Mouse (Mus musculus): ENCODE measurements around the gene H2al1f.
"Not testable (repeated sequence)": the region's sequence is repeated elsewhere in the genome, so short reads cannot be mapped to it uniquely, and the experiment has no call there.

H2al1f gene

DNA sequence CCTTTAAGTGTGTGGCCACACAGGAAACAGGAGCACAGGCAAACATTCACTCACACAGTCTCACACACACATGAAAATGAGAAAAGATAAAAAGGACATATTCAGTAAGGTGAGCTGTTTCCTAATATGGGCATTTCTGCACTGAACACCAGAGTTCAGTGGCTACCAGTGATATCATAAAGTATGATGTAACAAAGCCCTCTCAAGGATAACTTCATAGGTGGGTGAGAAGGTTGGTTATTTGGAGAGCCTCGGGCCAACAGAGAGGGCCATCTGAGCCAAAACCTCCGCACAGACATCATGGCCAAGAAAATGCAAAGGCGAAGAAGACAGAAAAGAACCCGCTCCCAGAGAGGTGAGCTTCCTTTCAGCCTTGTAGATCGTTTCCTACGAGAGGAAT is at the start of gene H2al1f:
Gene H2al1f, plus strand, starts transcription at position 301 of the 400 bp plus-strand sequence.
- DNase-seq (ENCODE audit: low spot score) = not testable (repeated sequence)

DNA sequence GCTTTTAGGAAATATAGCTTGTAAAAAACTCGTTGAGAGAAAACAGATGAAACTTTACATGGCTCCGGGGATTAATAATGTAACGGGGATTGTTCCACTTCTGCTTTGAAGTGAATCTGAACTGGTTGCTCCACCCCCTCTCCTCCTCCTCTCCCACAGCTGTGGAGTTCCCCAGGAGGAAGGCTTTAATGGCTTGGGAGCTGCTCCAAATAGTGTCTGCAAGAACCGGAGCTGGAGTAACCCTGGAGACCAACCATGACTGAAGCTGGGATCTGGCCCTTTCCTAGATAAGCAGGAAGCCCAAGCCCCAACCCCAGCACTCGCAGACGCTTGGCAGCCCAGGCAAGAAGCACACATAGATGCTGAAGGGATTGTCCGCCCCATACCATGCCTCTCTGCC is 47.2 kb upstream of the H2al1f start:
- no peak for DNase-seq (ENCODE audit: low spot score)

DNA sequence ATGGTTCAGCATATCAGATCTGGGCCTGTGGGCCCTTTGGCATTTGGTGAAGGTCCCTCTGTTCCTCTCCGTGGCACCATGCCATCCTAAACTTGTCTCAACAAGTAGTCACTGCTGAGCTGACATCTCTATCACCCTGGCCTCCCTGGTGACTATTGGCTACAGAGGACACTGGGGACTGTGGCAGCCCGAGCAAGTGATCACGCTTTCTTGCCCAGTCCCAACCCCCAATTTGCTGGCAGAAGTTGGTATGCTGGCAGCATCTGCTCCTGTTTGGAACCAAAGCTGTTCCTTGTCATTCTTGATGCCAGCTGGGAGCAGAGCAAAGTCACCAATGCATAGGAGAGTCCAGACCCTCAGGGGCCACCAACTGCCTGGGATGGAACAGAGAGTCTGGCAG is 45.9 kb upstream of the H2al1f start:
- no peak for DNase-seq (ENCODE audit: low spot score)

DNA sequence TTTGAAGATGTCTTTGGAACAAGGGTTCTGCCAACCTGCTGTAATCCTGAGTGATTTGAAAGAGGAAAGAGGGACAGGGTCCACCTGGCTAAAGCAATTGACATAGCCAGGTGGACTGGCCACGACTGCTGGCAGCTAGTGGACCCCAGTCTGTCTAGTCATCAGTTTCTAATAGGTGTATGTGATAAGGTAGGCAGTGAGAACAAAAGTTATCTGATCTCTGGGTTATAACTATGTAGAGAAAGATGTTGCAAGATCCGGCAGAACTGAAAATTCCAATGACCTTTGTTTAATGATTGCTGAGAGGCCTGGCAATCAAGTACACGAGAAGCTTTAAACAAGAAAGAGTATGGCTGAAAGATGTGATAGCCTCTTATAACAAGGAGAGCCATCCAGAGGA is 41.8 kb upstream of the H2al1f start:
- DNase-seq (ENCODE audit: low spot score) = no peak

DNA sequence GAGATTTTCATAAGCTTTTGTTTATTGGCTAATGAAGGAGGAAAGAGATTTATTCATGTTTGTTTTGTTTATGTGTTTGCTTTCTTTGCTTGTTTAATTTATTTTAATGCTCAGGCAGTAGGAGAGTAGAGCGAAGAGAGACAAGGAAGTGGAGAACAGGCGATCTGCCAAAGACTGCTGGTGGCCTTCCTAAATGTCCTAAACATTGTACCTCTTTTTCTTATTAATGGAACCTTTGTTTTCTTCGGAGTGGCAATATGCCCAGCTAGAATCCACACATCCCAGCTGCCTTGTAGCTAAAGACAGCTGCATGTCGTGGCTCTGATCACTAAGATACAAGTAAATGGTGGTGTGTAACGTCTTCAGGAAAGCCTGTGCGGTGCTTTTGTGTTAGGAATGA is 37.9 kb upstream of the H2al1f start:
- no peak for DNase-seq (ENCODE audit: low spot score)

DNA sequence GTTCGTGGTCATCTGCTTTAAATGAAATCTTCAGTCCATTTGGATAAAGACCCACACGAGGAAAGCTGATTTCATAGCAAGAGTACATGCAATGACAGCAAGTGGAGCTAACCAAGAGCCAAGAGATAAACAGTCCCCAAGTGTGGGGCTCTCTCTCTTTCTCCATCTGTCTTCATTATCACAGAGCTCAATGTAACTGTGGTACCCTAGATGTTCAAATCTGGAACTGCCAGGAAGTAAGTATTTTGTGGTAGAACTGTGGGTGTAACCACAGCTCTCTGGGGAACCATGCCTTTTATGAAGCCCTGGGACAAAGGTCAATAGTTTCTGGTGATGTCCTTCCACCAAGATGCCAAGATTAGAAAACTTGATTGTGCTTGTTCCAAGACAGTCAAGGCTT is 34.2 kb upstream of the H2al1f start:
- no peak for DNase-seq (ENCODE audit: low spot score)

DNA sequence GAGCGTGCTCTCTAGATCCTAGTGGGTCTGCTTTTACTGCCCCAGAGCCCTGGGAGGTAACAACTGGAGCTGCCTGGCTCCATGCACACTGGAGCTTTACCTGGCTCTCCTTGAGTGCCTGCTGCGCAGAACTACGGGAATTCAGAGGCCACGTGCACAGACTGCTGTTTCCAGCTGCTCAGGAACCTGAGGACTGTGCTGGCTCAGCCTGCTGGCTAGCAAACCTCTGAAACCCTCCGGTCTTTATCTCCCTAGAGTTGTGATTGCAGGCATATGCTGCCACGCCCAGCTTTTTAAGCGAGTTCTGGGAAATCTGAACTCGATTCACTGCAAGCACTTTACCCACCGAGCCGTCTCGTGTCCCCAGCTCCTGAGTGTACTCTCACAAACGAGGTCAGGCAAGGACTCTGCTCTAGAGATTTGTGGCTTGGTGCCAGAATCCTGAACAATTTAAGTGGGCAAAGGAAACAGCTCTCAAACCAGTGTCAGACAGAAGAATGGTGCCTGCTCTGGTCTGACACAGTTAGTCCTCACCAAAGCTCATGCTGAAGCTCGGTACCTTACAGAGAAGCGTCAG is 26.6 kb upstream of the H2al1f start:
- DNase-seq (ENCODE audit: low spot score) = no peak

DNA sequence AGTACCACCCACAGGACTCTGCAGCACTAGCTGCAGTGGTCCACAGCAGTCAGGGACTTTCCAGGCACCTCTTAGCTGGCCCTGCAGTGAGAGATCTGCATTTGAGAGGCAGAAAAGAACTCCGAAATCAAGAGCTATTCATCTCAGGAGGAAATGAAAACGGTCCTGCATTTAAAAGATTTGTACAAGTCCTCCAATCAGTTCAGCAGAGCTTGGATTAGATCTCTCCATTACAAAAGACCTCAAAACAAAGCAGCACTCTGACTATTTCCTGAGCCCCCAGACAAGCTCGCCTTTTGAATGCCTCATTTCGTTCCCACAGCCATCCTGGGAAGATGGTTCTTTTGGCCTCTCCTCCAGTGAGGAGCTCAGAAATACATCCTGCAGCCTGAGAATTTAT is 25.7 kb upstream of the H2al1f start:
- no peak for DNase-seq (ENCODE audit: low spot score)

DNA sequence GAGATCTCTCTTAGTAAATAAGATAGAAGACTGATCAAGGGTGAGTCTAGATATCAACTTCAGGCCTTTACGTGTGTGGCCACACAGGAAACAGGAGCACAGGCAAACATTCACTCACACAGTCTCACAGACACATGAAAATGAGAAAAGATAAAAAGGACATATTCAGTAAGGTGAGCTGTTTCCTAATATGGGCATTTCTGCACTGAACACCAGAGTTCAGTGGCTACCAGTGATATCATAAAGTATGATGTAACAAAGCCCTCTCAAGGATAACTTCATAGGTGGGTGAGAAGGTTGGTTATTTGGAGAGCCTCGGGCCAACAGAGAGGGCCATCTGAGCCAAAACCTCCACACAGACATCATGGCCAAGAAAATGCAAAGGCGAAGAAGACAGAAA is 16.0 kb upstream of the H2al1f start, which contains the start of gene H2al1a:
Gene H2al1a, plus strand, starts transcription at position 301 of the 400 bp plus-strand sequence.
- DNase-seq (ENCODE audit: low spot score) = not testable (repeated sequence)

DNA sequence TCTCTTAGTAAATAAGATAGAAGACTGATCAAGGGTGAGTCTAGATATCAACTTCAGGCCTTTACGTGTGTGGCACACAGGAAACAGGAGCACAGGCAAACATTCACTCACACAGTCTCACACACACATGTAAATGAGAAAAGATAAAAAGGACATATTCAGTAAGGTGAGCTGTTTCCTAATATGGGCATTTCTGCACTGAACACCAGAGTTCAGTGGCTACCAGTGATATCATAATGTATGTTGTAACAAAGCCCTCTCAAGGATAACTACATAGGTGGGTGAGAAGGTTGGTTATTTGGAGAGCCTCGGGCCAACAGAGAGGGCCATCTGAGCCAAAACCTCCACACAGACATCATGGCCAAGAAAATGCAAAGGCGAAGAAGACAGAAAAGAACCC is 12.8 kb upstream of the H2al1f start, which contains the start of gene H2al1b:
Gene H2al1b, plus strand, starts transcription at position 301 of the 400 bp plus-strand sequence.
- DNase-seq (ENCODE audit: low spot score) = not testable (repeated sequence)

DNA sequence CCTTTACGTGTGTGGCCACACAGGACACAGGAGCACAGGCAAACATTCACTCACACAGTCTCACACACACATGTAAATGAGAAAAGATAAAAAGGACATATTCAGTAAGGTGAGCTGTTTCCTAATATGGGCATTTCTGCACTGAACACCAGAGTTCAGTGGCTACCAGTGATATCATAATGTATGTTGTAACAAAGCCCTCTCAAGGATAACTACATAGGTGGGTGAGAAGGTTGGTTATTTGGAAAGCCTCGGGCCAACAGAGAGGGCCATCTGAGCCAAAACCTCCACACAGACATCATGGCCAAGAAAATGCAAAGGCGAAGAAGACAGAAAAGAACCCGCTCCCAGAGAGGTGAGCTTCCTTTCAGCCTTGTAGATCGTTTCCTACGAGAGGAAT is 9.6 kb upstream of the H2al1f start, which contains the start of gene H2al1c:
Gene H2al1c, plus strand, starts transcription at position 301 of the 400 bp plus-strand sequence.
- DNase-seq (ENCODE audit: low spot score) = not testable (repeated sequence)

DNA sequence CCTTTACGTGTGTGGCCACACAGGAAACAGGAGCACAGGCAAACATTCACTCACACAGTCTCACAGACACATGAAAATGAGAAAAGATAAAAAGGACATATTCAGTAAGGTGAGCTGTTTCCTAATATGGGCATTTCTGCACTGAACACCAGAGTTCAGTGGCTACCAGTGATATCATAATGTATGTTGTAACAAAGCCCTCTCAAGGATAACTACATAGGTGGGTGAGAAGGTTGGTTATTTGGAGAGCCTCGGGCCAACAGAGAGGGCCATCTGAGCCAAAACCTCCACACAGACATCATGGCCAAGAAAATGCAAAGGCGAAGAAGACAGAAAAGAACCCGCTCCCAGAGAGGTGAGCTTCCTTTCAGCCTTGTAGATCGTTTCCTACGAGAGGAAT is 6.4 kb upstream of the H2al1f start, which contains the start of gene H2al1d:
Gene H2al1d, plus strand, starts transcription at position 301 of the 400 bp plus-strand sequence.
- DNase-seq (ENCODE audit: low spot score) = not testable (repeated sequence)

DNA sequence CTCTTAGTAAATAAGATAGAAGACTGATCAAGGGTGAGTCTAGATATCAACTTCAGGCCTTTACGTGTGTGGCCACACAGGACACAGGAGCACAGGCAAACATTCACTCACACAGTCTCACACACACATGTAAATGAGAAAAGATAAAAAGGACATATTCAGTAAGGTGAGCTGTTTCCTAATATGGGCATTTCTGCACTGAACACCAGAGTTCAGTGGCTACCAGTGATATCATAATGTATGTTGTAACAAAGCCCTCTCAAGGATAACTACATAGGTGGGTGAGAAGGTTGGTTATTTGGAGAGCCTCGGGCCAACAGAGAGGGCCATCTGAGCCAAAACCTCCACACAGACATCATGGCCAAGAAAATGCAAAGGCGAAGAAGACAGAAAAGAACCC is 3.3 kb upstream of the H2al1f start, which contains the start of gene H2al1e:
Gene H2al1e, plus strand, starts transcription at position 301 of the 400 bp plus-strand sequence.
- DNase-seq (ENCODE audit: low spot score) = not testable (repeated sequence)

DNA sequence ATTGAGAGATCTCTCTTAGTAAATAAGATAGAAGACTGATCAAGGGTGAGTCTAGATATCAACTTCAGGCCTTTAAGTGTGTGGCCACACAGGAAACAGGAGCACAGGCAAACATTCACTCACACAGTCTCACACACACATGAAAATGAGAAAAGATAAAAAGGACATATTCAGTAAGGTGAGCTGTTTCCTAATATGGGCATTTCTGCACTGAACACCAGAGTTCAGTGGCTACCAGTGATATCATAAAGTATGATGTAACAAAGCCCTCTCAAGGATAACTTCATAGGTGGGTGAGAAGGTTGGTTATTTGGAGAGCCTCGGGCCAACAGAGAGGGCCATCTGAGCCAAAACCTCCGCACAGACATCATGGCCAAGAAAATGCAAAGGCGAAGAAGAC is 3.0 kb downstream of the H2al1f start, which contains the start of gene H2al1g:
Gene H2al1g, plus strand, starts transcription at position 301 of the 400 bp plus-strand sequence.
- not testable (repeated sequence) for DNase-seq (ENCODE audit: low spot score)

DNA sequence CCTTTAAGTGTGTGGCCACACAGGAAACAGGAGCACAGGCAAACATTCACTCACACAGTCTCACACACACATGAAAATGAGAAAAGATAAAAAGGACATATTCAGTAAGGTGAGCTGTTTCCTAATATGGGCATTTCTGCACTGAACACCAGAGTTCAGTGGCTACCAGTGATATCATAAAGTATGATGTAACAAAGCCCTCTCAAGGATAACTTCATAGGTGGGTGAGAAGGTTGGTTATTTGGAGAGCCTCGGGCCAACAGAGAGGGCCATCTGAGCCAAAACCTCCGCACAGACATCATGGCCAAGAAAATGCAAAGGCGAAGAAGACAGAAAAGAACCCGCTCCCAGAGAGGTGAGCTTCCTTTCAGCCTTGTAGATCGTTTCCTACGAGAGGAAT is 6.2 kb downstream of the H2al1f start, which contains the start of gene H2al1h:
Gene H2al1h, plus strand, starts transcription at position 301 of the 400 bp plus-strand sequence.
- DNase-seq (ENCODE audit: low spot score) = not testable (repeated sequence)

DNA sequence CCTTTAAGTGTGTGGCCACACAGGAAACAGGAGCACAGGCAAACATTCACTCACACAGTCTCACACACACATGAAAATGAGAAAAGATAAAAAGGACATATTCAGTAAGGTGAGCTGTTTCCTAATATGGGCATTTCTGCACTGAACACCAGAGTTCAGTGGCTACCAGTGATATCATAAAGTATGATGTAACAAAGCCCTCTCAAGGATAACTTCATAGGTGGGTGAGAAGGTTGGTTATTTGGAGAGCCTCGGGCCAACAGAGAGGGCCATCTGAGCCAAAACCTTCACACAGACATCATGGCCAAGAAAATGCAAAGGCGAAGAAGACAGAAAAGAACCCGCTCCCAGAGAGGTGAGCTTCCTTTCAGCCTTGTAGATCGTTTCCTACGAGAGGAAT is 9.4 kb downstream of the H2al1f start, which contains the start of gene H2al1i:
Gene H2al1i, plus strand, starts transcription at position 301 of the 400 bp plus-strand sequence.
- DNase-seq (ENCODE audit: low spot score) = not testable (repeated sequence)

DNA sequence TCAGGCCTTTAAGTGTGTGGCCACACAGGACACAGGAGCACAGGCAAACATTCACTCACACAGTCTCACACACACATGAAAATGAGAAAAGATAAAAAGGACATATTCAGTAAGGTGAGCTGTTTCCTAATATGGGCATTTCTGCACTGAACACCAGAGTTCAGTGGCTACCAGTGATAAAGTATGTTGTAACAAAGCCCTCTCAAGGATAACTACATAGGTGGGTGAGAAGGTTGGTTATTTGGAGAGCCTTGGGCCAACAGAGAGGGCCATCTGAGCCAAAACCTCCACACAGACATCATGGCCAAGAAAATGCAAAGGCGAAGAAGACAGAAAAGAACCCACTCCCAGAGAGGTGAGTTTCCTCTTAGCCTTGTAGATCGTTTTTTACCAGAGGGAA is 12.6 kb downstream of the H2al1f start, which contains the start of gene H2al1j:
Gene H2al1j, plus strand, starts transcription at position 301 of the 400 bp plus-strand sequence.
- not testable (repeated sequence) for DNase-seq (ENCODE audit: low spot score)

DNA sequence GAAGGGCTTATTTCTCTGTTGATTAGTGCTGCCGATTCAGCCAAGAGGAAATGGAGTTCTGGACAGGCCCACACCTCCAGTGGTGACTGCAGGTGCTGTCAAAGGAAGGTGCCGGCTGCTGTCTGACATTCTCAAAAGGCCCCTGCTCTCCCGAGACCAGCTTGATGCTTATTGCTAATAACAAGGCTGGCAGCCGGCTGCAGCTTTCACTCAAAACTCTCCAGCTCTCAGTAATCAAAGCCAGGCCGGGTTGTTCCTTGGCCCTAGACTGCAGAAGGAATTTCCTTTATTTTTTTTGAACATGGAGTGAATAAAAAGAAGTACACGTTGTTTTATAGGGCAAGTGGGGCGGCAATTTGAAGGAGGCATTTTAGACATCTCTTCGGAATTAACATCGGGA is 30.8 kb downstream of the H2al1f start:
- DNase-seq (ENCODE audit: low spot score) = no peak

DNA sequence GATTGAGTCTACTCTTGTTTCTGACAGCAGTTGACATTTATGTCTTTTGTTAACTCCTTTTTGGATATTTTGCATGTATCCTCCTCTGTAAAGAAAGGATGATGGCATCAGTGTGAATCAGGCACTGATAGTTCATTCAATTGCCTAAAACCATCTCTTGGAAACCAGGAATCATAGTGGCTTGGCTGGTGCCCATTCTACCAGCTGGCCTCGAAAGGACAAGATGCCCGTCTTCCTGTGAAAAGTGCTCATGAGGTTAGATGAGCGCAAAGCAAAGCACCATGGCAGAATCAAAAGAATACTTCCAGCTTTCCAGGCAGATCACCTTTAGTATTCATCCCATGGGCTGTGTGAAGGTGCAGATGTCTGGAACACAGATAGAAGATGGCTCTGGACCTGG is 31.8 kb downstream of the H2al1f start:
- DNase-seq (ENCODE audit: low spot score) = no peak

DNA sequence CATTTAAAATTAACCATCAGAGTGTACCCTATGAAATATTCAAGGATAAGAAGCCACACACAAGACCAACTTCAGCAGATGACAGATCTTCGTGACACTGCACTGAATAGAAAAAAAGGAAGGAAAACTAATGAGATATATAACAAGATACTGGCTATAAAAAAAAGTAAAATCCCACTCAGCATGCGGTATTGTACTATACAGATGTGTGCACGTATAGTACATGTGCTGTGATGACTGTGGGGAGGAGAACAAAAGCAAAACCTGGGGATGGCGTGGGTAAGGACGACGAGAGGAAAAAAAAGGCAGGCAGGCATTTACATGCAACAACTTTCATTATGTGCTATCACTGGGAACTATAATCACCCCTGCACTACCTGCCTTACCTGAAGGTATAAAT is 45.9 kb downstream of the H2al1f start:
- DNase-seq (ENCODE audit: low spot score) = no peak

DNA sequence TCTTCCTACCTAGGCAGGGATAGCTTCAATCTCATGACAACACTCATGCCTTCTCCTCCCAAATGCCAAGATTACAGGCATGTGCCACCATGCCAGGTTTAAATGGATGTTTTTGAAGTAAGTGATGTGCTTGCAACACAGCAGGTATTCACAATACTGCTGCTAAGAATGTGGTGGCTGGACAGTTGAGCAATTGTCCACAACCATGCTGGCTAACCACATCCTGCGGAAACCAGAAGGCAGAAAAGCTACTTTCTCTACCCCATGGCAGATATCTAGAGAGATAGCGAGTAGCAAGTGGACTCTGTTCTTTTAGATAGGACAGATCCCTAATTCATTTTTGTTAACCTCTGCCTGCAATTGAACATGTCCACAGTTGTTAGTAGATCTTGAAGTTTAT is 46.3 kb downstream of the H2al1f start:
- DNase-seq (ENCODE audit: low spot score) = no peak

DNA sequence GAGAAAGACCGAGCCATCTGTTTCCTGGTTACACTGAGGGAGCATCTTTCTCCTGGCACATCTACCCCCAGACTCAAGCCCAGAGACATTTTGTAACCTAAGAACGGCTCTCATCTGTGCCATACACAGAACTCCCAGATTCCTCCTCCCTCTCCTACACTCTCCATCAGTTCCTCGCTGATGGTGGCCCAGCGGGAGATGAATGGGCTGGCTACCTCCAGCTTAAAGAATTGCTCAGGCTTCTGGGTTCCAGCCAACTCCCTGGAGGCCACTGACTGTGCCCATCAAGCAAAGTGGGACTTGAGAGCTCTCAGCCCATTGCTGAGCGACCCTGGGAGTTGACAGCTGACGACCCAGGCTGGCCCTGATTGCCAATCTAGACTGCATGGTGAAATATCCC is 48.9 kb downstream of the H2al1f start:
- no peak for DNase-seq (ENCODE audit: low spot score)
